Mouse (Mus musculus): ENCODE data around the gene Ddx27.
A peak's percentile ranks its signal among the peaks of the same experiment; 100 is the strongest.
"Not testable (repeated sequence)": the region's sequence is repeated elsewhere in the genome, so short reads cannot be mapped to it uniquely, and the experiment has no call there.

Gene Ddx27

DNA sequence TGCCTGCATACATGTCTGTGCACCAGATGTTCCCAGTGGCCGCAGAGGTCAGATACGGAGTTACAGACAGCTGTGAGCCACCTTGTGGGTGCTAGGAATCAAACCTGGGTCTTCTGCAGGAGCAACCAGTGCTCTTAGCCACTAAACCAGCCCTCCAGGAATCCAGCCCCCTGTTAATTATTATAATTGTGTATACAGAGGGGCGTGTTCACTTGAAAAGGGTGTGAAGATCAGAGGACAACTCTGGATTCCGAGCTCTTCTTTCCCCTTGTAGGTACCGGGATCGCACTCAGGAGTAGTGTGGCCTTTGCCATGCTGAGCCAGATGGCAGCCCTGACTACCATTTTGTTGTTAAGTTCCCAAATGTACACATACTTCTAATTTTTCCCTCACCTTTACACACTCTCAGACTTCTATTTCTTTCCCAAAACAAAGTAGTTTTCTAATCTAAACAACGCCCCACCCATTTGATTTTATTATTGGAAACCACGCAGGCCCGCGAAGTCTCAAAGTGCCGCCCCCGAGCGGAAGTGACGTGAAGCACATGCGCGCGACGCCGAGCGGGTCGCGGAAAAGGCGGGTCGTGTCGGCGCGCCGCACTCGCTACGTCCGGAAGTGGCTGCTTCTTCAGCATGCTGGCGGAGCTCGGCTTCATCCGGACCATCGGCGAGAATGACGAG is at the start of gene Ddx27:
Ddx27 (plus strand) TSS at position 492 of the 680 bp plus-strand sequence.
- DNase-seq: peak; percentile 82 to 84

DNA sequence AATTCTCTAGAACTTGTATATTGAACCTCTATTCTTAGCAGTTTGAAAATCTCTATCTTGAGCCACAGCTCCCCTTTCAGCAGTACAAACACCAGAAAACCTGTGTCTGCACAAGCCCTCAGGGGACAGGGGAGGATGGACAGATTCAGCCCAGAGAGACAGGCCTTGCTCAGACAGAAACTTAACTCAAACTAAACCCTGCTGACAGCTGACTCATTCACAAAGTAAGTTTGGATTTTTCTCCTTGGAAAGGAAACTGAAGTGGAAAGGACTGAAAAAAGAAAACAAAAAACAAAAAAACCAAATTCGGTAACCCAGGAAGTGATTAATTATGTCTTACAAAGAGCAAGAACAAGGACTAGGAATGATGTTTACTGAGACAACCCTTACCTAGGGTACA is 41.8 kb upstream of the Ddx27 start:
- no peak for DNase-seq

DNA sequence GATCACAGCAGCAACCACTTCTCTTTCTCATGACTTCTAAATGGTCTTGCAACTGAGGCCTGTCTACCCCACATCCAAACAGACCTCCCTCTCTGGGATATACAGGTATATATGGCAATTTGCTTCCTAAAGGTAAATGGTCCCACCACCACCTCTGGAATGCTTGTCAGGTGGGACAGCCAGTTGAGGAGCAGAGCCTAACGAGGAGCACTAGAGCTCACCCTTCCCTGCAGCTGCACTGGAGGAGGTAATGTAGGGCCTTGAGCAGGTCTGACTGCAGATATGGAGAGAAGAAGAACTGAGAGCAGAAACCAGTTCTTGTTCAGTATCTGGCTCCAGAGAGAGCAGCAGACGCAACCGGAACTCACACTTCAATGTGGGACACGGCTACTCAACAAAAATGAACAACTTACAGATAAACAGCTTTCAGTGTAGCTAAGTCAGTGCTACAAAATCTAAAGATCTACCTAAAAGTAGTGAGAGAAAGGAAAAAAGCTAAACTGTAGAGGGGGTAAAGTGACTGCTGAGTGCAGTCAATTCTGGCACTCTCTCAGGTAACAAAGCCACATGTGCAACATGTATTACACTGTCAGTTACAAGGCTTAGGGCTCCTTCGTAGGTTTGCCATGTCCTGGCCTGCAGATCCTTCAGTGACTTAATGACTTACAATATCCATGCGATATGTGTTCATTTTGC is 40.7 kb upstream of the Ddx27 start:
- DNase-seq: no peak

DNA sequence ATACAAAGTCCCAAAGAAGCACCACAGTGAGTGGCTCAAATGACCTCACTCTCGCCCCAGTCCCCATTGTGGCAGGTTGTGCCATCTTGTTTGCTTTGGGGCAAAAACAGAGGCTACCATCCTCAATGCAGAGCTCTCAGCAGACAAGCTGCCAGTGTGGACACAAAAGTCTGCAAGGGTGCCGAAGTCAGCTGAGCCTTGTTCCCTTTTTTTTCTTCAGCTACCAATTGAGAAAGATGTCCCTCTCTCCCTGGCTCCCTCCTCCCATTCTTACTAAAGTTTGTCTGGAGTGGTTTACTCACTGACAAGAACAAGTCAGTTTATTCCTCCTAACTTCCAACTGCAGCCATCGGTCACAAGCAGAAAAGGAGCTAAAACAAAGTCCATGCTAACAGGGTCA is 38.6 kb upstream of the Ddx27 start:
- no peak for DNase-seq

DNA sequence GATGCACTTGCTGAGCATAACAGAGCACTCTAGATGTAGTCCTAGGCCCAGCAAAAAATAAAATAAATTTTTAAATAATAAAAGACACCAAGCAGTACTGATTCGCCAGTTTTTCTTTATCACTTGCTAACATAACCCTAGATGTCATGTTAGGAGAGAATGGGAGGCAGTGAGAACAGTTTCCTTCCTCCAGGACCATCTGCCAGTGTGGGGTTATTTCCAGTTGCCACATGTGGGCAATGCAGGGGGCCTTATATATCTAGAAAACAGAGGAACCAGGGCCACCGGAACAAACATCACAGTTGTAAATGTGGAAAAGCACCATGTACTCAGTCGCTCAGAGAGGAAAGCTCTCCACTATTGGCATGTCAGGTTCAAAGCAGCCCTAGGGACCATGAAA is 37.5 kb upstream of the Ddx27 start:
- no peak for DNase-seq

DNA sequence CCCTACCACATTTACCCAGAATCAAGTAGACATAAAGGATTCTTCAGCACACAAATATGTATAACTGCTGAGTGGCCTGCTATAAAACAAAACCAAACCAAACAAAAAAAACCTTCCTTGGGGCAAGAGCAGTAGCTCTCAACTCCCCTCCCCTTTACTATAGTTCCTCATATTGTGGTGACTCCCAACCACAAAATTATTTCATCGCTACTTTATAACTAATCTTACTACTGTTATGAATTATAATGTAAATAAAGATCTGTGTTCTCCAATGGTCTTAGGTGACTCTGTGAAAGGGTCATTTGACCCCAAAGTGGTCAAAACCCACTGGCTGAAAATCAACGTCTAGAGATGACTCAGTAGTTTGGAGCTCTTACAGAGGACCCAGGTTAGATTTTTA is 34.8 kb upstream of the Ddx27 start:
- no peak for DNase-seq

DNA sequence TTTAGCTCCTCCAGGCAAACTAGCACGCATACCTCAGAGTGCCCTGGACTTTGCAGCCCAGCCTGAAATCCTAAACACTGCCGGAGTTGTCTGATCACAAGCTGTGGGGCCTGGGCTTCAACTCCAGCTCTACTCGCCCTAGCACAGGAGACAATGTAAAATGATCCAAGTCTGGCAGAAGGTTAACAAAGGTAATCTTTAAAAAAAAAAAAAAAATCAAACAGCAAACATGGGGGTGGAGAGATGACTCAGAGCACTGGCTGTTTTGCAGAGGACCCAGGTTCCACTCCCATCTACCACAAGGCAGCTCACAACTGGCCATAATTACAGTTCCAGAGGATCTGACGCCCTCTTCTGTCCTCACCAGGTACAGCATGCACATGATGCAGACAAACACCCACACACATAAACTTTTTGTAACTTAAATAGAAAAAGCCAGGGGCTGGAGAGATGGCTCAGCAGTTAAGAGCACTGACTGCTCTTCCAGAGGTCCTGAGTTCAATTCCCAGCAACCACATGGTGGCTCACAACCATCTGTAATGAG is 31.6 kb upstream of the Ddx27 start:
- DNase-seq: no peak

DNA sequence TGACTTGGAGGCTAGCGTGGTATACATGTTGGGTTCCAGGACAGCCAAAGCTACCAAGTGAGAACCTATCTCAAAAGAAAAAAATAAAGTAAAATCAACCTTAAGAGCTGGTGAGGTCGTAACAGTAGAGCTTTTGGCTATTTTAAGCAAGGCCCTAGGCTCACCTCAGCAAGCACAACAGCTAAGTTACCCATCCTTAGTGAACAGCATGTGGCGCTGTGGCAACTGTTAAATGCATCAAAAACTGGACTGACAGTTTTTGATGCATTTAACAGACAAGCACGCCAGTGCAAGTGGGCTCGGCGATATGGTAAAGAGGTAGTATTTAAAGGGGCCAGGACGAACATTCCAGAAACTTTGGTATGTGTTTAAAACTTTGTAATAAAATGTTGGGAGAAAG is 24.1 kb upstream of the Ddx27 start:
- no peak for DNase-seq

DNA sequence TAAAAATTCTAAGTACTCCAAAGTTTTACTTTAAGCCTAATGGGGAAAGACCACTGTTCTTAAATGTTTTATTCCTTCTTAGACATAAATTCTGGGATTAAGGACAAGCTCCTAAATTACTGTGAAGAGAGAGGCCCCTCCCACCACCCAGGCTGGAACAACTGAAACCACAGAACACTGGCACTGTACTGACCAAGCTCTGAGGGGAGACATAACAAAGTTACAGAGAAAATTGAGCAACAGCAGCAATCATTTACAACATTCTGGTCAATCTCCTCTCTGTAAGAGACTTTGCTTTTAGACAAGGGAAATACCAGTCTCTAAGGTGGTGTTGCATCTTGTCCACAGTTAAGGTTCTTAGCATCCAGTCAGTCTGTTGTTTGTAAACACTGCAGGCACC is 23.0 kb upstream of the Ddx27 start:
- DNase-seq: no peak

DNA sequence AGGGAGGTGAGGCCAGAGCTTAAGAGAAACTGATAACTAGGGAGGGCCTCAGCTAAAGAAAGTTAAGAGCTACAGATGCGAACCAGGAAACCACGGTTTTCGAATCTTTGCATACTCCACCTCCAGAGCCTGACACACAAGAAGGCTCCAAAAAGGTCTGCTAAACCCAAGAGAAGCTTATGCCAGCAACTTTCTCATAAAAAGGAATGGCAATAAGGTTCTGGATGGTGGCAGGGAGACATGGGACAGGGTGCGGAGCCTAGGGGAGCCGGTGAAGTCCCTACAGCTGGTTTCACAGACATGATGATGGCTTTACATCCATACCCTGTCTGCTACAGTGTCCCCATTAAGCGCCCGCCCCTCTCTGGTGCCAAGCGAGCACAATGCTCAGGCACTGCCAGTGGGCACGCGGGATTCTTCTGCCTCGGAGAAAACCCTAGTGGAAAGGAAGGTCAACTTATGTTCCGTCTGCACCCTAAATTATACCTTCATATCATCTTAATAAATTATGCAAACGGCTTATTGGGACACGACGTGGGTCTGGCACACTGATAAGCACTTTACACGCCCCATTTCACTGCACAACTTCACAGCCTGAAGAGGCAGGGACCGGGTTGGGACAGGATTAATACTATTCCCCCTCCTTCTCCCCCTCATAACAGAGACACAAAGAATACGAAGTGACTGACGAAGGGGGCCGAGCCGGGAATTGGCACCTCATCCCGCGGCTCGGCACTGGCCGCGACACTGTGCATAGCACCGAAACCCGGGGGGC is 19.8 kb upstream of the Ddx27 start:
- DNase-seq: peak; percentile 19 to 30

DNA sequence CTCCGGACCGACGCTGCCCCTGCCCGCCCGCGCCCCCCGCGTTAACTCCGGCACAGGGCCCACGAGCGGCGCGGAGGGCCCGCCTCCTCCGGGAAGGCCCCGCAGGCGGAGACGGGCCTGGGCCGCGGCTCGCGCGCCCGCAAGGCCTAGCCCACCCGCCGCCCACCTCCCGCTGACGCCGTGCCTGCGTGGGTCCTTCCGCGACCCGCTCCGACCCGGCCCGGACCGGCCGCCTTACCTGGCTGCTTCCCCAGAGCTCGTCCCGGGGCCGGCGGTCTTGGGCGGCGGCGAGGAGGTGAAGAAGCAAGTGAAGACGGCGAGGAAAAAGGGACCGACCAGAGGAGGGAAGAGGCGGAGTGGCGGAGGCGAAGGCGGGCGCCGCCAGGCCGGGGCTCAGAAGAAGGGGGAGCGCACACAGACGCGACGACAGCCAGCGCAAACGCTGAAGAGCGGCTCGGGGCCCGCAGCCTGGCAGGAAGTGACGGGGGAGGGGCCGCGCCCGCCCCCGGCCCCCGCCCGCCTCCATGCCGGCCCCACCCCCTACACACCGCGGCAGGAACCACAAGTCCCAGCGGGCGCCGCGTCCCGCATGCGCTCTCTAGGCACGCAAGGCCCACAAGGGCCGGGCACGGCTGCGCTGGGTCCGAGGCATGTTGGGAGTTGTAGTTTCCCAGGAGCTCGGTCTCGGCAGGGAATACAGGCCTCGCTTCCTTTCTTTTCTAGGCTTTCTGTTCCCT is 19.0 kb upstream of the Ddx27 start, which contains the start of gene Stau1:
Stau1 (minus strand) TSS at position 504 of the 737 bp plus-strand sequence.
- peak; percentile 93 to 94 for DNase-seq

DNA sequence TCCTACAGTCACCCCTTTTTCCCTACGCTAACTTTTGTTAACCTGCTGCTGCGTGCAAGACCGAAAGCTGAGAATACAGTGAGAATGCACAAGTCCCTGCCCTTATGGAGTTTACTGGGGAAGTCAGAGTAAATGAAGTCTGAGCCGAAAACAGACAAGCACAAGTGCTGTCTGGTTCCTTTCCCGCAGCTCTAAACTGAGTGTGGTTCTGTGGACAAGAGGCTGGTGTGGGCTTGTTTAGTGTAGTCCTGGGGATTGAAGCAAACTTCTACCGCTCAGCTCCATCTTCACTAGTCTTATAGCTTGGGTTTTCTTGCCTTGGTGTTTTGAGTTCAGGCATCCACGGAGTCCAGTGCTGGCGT is 18.5 kb upstream of the Ddx27 start:
- no peak for DNase-seq

DNA sequence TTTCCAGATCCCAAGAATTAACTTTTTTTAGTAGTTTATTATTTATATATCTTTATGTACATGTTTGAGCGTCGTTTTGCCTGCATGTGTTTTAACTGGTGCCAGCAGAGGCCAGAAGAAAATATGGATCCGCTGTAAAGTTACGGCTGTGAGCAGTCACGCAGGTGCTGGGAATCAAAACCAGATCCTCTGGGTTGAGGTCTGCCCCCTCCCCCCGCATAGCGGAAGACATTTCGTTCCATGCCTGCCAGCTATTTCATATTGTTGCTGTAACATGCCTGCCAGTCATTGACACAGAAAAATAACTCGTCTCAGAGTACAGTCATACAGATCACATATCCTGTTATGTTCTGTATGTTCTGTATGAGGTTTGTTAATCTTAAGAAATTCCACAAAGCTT is 13.5 kb upstream of the Ddx27 start:
- no peak for DNase-seq

DNA sequence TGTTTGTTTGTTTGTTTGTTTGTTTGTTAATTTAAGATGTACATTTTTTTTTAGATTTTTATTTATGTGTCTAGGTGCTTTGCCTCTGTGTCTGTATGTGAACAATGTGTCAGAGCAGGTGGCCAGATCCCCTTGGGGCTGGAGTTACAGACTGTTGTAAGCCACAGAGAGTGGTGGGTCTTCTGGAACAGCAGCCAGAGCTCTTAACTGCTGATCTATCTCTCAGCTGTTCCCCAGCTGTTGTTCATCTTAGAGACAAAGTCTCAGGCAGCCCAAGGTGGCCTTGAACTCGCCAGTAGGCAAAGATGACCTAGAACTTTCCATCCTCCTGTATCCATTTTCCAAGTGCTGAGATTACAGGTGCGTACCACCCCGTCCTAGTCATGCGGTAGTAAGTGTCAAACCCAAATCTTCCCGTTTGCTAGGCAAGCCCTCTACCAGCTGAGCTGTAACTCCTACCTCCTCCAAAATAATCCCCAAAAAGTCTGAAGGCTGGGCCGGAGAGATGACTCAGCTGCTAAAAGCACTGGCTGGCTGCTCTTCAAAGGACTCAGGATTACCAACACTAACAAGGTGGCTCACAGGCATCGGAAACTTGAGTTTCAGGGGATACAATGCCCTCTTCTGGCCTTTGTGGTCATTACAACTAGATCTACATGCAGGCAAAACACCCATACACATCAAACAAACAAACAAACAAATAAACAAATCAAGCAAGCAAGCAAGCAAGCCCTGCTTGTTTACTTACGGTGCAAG is 10.7 kb upstream of the Ddx27 start:
- DNase-seq: peak in 1 of 2 experiments; percentile 32

DNA sequence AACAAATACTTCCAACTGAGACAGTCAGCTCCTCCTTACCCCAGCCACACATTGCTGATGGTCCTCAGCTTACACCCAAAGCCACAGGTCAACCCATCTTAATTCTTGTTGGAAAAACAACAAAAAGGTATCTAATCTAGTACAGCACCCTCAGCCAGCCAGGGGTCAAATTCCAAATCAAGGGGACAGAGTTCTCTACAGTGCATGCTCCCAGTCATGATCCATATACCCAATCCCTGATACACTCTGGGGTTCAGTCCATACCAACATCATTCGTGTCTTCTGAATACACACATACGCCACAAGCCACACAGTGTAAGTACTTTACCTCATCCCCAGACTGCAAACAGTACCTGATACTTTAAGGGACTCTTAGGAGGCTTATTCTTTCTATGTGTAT is 8.6 kb upstream of the Ddx27 start:
- DNase-seq: no peak

DNA sequence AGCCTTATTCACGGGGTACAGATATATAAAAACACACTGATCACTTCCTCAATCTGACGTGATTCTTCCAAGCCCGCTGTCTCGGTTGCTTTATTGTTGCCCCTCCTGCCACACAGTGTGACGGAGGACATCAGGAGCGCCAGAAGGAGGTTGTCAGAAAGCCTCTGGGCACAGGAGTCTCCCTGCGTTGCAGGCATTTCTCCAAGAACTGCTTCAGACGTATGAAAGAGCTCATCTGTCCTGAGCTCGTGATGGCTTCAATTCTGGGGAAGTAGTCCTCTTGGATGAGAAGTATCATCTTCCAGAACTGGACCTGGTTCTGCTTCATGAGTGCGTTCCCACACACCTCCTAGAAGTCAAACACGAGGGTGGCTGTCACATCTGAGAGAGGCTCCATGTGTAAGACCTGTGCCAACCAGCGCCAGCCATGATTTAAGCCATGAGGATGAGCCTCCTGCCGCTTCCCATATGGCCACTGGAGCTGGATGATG is 7.9 kb upstream of the Ddx27 start:
- no peak for DNase-seq

DNA sequence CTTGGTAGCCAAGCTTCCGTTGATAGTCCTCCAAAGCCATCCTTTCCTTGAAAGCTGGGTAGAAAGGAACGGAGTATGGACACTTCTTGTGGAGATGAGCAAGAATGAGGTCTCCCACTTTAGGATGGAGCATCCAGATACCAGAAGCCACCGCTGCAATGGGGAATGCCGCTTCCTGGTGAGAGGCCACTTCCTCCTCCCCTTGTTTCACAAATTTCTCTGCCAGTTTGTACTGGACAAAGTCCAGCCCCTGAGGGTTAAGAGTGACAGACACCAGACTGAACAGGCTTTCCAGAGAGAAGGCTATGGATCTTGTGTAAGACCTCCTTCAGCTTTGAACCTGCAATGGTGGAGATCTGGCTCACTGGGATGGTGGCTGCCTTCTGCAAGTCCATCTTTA is 7.4 kb upstream of the Ddx27 start:
- DNase-seq: not testable (repeated sequence)

DNA sequence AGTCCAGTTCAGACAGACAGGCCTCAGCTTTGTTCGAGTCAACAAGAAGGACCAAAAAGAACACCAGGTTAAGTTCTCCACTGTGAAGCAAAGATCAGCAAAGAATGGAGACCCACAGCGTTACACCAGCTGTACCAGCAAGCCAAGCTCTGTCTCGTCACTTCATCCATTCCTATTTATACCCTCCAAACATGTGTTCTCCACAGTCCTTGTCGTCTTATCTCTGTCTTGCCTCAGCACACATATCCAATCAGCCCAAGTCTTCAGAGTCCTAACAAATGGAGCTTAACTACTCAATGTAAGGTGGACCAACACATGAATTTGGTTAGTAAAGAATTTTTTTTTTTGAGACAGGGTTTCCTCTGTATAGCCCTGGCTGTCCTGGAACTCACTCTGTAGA is 5.5 kb upstream of the Ddx27 start:
- DNase-seq: no peak

DNA sequence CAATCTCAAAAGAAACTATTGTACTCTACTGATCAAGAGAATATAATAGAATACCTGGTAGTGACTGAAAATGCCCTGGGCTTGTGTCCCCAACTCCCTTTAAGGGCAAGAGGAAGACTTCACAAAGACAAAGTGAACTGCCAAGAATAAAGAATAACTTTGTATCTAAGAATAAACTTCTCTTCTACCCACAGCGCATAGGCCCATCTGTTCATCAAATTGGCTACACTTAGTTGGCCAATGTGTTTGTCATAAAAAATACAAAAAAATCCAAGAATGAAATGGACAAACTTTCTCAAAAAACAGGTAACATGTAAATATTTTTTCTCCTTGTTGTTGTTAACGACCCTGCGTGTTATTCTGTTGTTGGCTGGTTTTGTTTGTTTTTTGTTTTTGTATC is 4.4 kb upstream of the Ddx27 start:
- no peak for DNase-seq

DNA sequence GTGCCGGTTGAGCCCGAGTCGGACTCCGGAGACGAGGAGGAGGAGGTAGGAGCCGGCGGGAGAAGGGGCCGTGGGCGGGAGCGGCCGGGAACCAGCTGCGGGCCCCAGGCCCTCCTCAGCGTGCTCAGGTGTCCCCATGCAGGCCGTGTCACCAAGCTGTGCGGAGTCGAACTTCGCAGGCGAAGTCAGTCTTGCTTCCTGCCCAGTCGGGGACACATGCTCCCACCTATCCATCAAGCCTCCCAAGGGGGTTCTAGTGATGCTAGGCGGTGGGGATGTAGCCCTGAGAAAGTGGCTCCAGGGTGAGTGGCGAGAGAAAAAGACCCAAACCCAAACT is 357 bp downstream of the Ddx27 start:
- no peak for DNase-seq

DNA sequence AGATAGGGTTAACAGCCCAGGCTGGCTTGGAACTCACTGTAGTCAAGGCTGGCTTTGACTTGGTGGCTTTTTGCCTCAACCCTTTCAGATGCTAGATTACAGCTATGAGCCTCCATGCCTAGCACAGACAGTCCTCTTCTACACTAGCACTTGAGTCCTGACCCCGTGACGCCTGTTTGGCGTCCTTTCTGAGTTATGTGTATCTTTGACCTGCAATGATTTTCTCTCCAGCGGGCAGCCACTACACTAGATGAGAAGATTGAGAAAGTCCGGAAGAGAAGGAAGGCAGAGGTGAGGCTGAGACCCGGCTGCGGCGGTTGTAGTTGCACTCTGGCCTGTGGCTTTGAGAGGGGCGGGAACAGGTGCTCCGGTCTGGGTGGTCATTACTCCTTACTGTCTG is 4.4 kb downstream of the Ddx27 start:
- DNase-seq: no peak

DNA sequence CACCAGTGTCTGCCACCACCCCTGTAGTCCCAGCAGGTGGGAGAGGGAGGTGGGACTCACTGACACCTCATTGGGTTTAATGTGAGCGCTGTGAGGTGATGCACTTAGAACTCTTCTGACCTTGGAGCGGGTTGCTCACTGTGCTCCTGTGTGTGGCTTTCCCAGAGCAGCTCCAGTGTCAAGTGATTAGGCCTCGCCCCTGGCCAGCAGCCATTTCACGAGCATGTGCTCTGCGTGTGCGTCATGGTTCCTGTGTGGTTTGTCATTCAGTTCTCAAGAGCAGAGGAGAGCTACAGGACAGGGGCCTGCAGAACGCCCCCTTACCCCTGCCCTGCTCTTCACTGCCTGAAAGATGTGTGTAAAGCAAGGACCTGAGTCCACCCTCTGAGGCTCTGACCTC is 13.6 kb downstream of the Ddx27 start:
- no peak for DNase-seq
